Mouse (Mus musculus) ES-E14 (cell line): ENCODE measurements around the gene Mast4. TPM values are rescaled to one million over a fixed set of nuclear protein-coding genes. Genes with fewer than 3 reads are reported as not detected.

Experiments
- DNase-seq: peaks from one replicate; pipeline ENCODE4 v3.0.0-alpha.2; 2013; ENCODE audit warnings: low read depth, low spot score
- H3K27ac ChIP-seq: 2 replicates; pipeline ENCODE4 v1.5.1; 2012; ENCODE audit warnings: low read depth, mild to moderate bottlenecking, low read length, moderate library complexity, mixed read lengths; ENCODE audit not compliant: poor library complexity, insufficient read depth, severe bottlenecking
- H3K36me3 ChIP-seq: 2 replicates; pipeline ENCODE4 v1.6.1; 2012; ENCODE audit warnings: mild to moderate bottlenecking, low read length, moderate library complexity, mixed read lengths; ENCODE audit not compliant: control insufficient read depth, poor library complexity, insufficient read depth, severe bottlenecking
- H3K4me1 ChIP-seq, 2 experiments: fragments of 150-350 bp in 1 of 2; sonication (generic) in 1 of 2; 2 replicates each; pipeline ENCODE4 v1.6.1; 2012; ENCODE audit warnings: low read length in 2 of 2, mild to moderate bottlenecking in 1 of 2, mixed read lengths in 1 of 2; ENCODE audit not compliant: control insufficient read depth in 2 of 2, insufficient read depth in 2 of 2, poor library complexity in 1 of 2
- H3K4me3 ChIP-seq, 2 experiments: fragments of 150-350 bp in 1 of 2; sonication (generic) in 1 of 2; 2 replicates each; pipeline ENCODE4 v1.5.1; 2012; ENCODE audit warnings: low read length in 2 of 2, low read depth in 1 of 2, mild to moderate bottlenecking in 1 of 2, mixed read lengths in 1 of 2; ENCODE audit not compliant: insufficient read depth in 1 of 2, poor library complexity in 1 of 2, severe bottlenecking in 1 of 2
- H3K9ac ChIP-seq: 2 replicates; pipeline ENCODE4 v1.6.1; 2012; ENCODE audit warnings: low read depth, mild to moderate bottlenecking, low read length, mixed read lengths; ENCODE audit not compliant: poor library complexity, insufficient read depth, severe bottlenecking
- H3K9me3 ChIP-seq: fragments of 150-350 bp; sonication (generic); 2 replicates; pipeline ENCODE4 v1.6.1; 2012; ENCODE audit warnings: low read depth, mild to moderate bottlenecking, low read length; ENCODE audit not compliant: control insufficient read depth, insufficient read depth
- CHD2 ChIP-seq: IDR thresholded peaks from 2 replicates; pipeline ENCODE4 v1.6.1; 2014; ENCODE audit warnings: mild to moderate bottlenecking, low read depth, low read length, inconsistent platforms
- HCFC1 ChIP-seq: IDR thresholded peaks from 2 replicates; pipeline ENCODE4 v1.6.1; 2012; ENCODE audit warnings: low read length, inconsistent platforms, borderline replicate concordance; ENCODE audit not compliant: insufficient read depth
- MAFK ChIP-seq: IDR thresholded peaks from 2 replicates; pipeline ENCODE4 v1.6.1; 2014; ENCODE audit warnings: mild to moderate bottlenecking, low read depth, low read length, inconsistent platforms; ENCODE audit not compliant: insufficient read depth
- ZC3H11A ChIP-seq: IDR thresholded peaks from 2 replicates; pipeline ENCODE4 v1.6.1; 2012; ENCODE audit warnings: low read depth, mild to moderate bottlenecking, inconsistent platforms, low read length, borderline replicate concordance
- ZNF384 ChIP-seq: IDR thresholded peaks from 2 replicates; pipeline ENCODE4 v1.6.1; 2012; ENCODE audit warnings: low read depth, low read length, inconsistent platforms
- in situ Hi-C, 2 experiments: fragments of 600-800 bp; cut with MboI; formaldehyde crosslinking; loops; one replicate each; pipeline ENCODE4 v1.15.1; 2025; ENCODE audit warnings: low sequenced_read_pairs in 2 of 2, inconsistent platforms in 1 of 2; ENCODE audit not compliant: unreplicated experiment in 2 of 2
- total RNA-seq: library from RNA; depleted of rRNA; stranded (reverse); fragments of 300-350 nt; gene quantifications from 2 replicates; pipeline ENCODE4 v1.2.3, GENCODE M21; 2012

Mast4 gene
- total RNA-seq, 1 experiment, result 8.3 TPM

GRCm38 (mm10) chr13:102899253-102900082, 434.8 kb downstream of the Mast4 start:
- H3K4me1 ChIP-seq, result peaks cover 14 to 21% of the 10 kb centered on the region in 2 experiments
- no peak overlapping the region for H3K9ac ChIP-seq
- no peak for DNase-seq
- peak overlapping the region in 1 of 2 experiments; percentile 14; a peak in 1 of 4 replicates for H3K4me3 ChIP-seq
- no peak overlapping the region; the same call in 1 of the 2 replicates for H3K27ac ChIP-seq
- in situ Hi-C loops, result no loop called here
- H3K36me3 ChIP-seq, result no peaks in the 10 kb centered on the region
- H3K9me3 ChIP-seq, result no peaks in the 10 kb centered on the region
- TF ChIP-seq MAFK (no peak), HCFC1 (no peak), CHD2 (no peak), ZC3H11A (no peak), ZNF384 (no peak)

- in situ Hi-C loops, result no loop called here
- Histone ChIP-seq H3K9me3 (no peaks in the 10 kb centered on the region), H3K27ac (peak overlapping the region; percentile 13; the same call in 1 of the 2 replicates), H3K36me3 (no peaks in the 10 kb centered on the region), H3K9ac (peak overlapping the region; percentile 12; the same call in 1 of the 2 replicates), H3K4me1 (peaks cover 16 to 23% of the 10 kb centered on the region in 2 experiments), H3K4me3 (peak overlapping the region; percentile 12 to 14; a peak in 2 of 4 replicates)
- no peak for DNase-seq
- TF ChIP-seq MAFK (no peak), HCFC1 (no peak), ZC3H11A (no peak), ZNF384 (no peak), CHD2 (no peak)
Measured at GRCm38 (mm10) chr13:102898374-102899131, 435.7 kb downstream of the Mast4 start.

- Histone ChIP-seq H3K4me1 (peaks cover 16 to 23% of the 10 kb centered on the region in 2 experiments), H3K36me3 (no peaks in the 10 kb centered on the region), H3K27ac (no peak overlapping the region), H3K9me3 (no peaks in the 10 kb centered on the region), H3K9ac (no peak overlapping the region), H3K4me3 (no peak overlapping the region)
- DNase-seq, result no peak
- no peak for TF ChIP-seq ZNF384
- in situ Hi-C loops, result no loop called here
Measured at GRCm38 (mm10) chr13:102896322-102896721, 438.0 kb downstream of the Mast4 start.

- in situ Hi-C loops, result no loop called here
- Histone ChIP-seq H3K27ac (no peak overlapping the region), H3K4me3 (no peak overlapping the region), H3K9me3 (no peaks in the 10 kb centered on the region), H3K4me1 (peaks cover 16 to 23% of the 10 kb centered on the region in 2 experiments), H3K36me3 (no peaks in the 10 kb centered on the region), H3K9ac (no peak overlapping the region)
- no peak for DNase-seq
- TF ChIP-seq MAFK (no peak), HCFC1 (no peak), ZC3H11A (no peak), CHD2 (no peak), ZNF384 (no peak)
Measured at GRCm38 (mm10) chr13:102895894-102896293, 438.4 kb downstream of the Mast4 start.
